Mouse (Mus musculus) embryonic facial prominence, embryonic 15.5 days (tissue): ENCODE measurements at regions not wholly inside any gene's neighbourhood (a gene's known extent, or its start where the extent isn't known, plus 50 kb on each side); places are given as distances from the start of the nearest gene placed in this dataset. TPM values are rescaled to one million over a fixed set of nuclear protein-coding genes. Genes with fewer than 3 reads are reported as not detected.
A peak's percentile ranks its signal among the peaks of the same experiment; 100 is the strongest.

Experiments used
- ATAC-seq: fragments of 200-750 bp; cut with Nextera tagmentation; 2 replicates; pipeline ENCODE4 v1.8.0; 2017; ENCODE audit warnings: low read depth, moderate TSS enrichment; ENCODE audit not compliant: insufficient number of reproducible peaks, low FRiP score, low TSS enrichment
- H3K27ac ChIP-seq: fragments of 300-500 bp; sonication (generic); replicated peaks from 2 replicates; pipeline ENCODE4 v1.5.1; 2015; ENCODE audit warnings: mild to moderate bottlenecking, inconsistent platforms
- H3K27me3 ChIP-seq: fragments of 300-500 bp; sonication (generic); 2 replicates; pipeline ENCODE4 v1.6.1; 2015; ENCODE audit warnings: inconsistent platforms
- H3K36me3 ChIP-seq: fragments of 300-500 bp; sonication (generic); 2 replicates; pipeline ENCODE4 v1.6.1; 2015; ENCODE audit warnings: mild to moderate bottlenecking, inconsistent platforms
- H3K4me1 ChIP-seq: fragments of 300-500 bp; sonication (generic); 2 replicates; pipeline ENCODE4 v1.6.1; 2015; ENCODE audit warnings: inconsistent platforms
- H3K4me2 ChIP-seq: fragments of 300-500 bp; sonication (generic); replicated peaks from 2 replicates; pipeline ENCODE4 v1.6.1; 2015; ENCODE audit warnings: mild to moderate bottlenecking, inconsistent platforms
- H3K4me3 ChIP-seq: fragments of 300-500 bp; sonication (generic); replicated peaks from 2 replicates; pipeline ENCODE4 v1.5.1; 2015; ENCODE audit warnings: mild to moderate bottlenecking, inconsistent platforms
- H3K9ac ChIP-seq: fragments of 300-500 bp; sonication (generic); 2 replicates; pipeline ENCODE4 v1.6.1; 2015; ENCODE audit warnings: inconsistent platforms
- H3K9me3 ChIP-seq: fragments of 300-500 bp; sonication (generic); replicated peaks from 2 replicates; pipeline ENCODE4 v1.6.1; 2016; ENCODE audit warnings: inconsistent platforms
- WGBS: fragments of 180-500 bp; shearing (Covaris S2); methylation state at CpG from one replicate; pipeline ENCODE4 v1.1.7; 2015; 5-methylcytosine and 5-hydroxymethylcytosine counted together
- microRNA-seq: library from miRNA; unstranded; fragments of <30 nt; microRNA quantifications from one replicate; pipeline ENCODE4, GENCODE M21; 2016; ENCODE audit warnings: borderline number of aligned reads

- no peak for ATAC-seq
- Histone ChIP-seq H3K4me2 (no peak overlapping the region), H3K9me3 (no peaks in the 10 kb centered on the region), H3K4me3 (no peak overlapping the region), H3K4me1 (no peaks in the 10 kb centered on the region), H3K36me3 (no peaks in the 10 kb centered on the region), H3K9ac (no peak overlapping the region), H3K27me3 (no peaks in the 10 kb centered on the region), H3K27ac (no peak overlapping the region)
- WGBS: 68% methylated on average over 4 of the region's 4 CpGs
Measured at GRCm38 (mm10) chrX:12827299-12827872, 65.5 kb upstream of the Med14 start.

GRCm38 (mm10) chrX:12826646-12827045, 64.8 kb upstream of the Med14 start:
- Histone ChIP-seq H3K4me2 (no peak overlapping the region), H3K4me1 (0 out of 2 replicates have a peak, but pooled peaks cover 2% of the 10 kb centered on the region), H3K9me3 (no peaks in the 10 kb centered on the region), H3K36me3 (no peaks in the 10 kb centered on the region), H3K27ac (no peak overlapping the region), H3K9ac (no peak overlapping the region), H3K27me3 (no peaks in the 10 kb centered on the region), H3K4me3 (no peak overlapping the region)
- no peak for ATAC-seq
- 87% methylated on average over 4 of the region's 4 CpGs for WGBS

- H3K36me3 ChIP-seq: no peaks in the 10 kb centered on the region
- no peak overlapping the region for H3K4me3 ChIP-seq
- no peaks in the 10 kb centered on the region for H3K9me3 ChIP-seq
- H3K4me1 ChIP-seq: 0 out of 2 replicates have a peak, but pooled peaks cover 2% of the 10 kb centered on the region
- no peak overlapping the region for H3K4me2 ChIP-seq
- H3K27me3 ChIP-seq: no peaks in the 10 kb centered on the region
- 71% methylated on average over 2 of the region's 2 CpGs for WGBS
- no peak overlapping the region for H3K9ac ChIP-seq
- no peak overlapping the region for H3K27ac ChIP-seq
- no peak for ATAC-seq
Measured at GRCm38 (mm10) chrX:12825262-12825661, 63.4 kb upstream of the Med14 start.

- H3K36me3 ChIP-seq: no peaks in the 10 kb centered on the region
- H3K4me1 ChIP-seq: 0 out of 2 replicates have a peak, but pooled peaks cover 2% of the 10 kb centered on the region
- H3K9ac ChIP-seq: no peak overlapping the region
- H3K9me3 ChIP-seq: no peaks in the 10 kb centered on the region
- H3K4me3 ChIP-seq: no peak overlapping the region
- H3K27ac ChIP-seq: no peak overlapping the region
- ATAC-seq: no peak
- H3K4me2 ChIP-seq: no peak overlapping the region
- WGBS: 80% methylated on average over 5 of the region's 5 CpGs
- no peaks in the 10 kb centered on the region for H3K27me3 ChIP-seq
Measured at GRCm38 (mm10) chrX:12824497-12824896, 62.6 kb upstream of the Med14 start.

- Histone ChIP-seq H3K4me3 (no peak overlapping the region), H3K9ac (no peak overlapping the region), H3K9me3 (no peaks in the 10 kb centered on the region), H3K36me3 (no peaks in the 10 kb centered on the region), H3K27ac (0 out of 2 replicates have a peak overlapping the region, but pooled peaks have one; percentile 12), H3K4me1 (0 out of 2 replicates have a peak, but pooled peaks cover 2% of the 10 kb centered on the region), H3K4me2 (no peak overlapping the region), H3K27me3 (no peaks in the 10 kb centered on the region)
- no peak for ATAC-seq
- 52% methylated on average over 10 of the region's 10 CpGs for WGBS
Measured at GRCm38 (mm10) chrX:12822777-12823176, 60.9 kb upstream of the Med14 start.

DNA sequence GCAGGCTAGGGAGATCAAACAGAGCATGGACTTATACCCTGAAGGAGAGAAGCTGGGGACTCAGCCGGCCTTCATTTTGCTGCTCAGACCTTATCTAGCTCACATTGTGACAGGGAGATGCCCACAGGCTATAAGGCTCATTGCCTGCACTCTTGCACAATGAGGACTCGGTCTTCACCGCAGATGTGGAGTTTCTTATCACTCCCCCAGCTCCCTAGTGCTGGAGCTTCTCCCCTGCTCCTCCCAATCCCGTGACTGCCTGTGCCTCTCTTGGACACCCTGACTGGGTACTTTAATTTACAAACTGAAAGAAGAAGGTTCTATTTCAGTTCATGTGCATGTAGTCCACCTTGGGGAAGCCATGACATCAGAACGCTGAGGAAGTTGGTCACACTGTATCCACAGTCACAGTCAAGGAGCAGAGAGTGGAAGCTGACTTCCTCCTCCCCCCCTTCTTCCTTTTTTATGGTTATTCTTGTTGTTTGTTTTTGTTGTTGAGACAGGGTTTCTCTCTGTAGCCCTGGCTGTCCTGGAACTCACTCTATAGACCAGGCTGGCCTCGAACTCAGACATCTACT, 51.3 kb upstream of the Med14 start:
- no peak overlapping the region for H3K4me3 ChIP-seq
- no peaks in the 10 kb centered on the region for H3K36me3 ChIP-seq
- no peak overlapping the region for H3K9ac ChIP-seq
- H3K27ac ChIP-seq: no peak overlapping the region
- H3K9me3 ChIP-seq: no peaks in the 10 kb centered on the region
- H3K4me1 ChIP-seq: no peaks in the 10 kb centered on the region
- 74% methylated on average over 6 of the region's 6 CpGs for WGBS
- no peak for ATAC-seq
- H3K27me3 ChIP-seq: no peaks in the 10 kb centered on the region
- no peak overlapping the region for H3K4me2 ChIP-seq

Small RNA genes in the stretch of these regions (microRNA-seq; reads per million reads assigned to microRNA genes)
- not detected for gene Gm25063
